Mouse (Mus musculus): ENCODE measurements around the gene Smim14. TPM values are rescaled to one million over a fixed set of nuclear protein-coding genes. Genes with fewer than 3 reads are reported as not detected.
"Not testable (repeated sequence)": the region's sequence is repeated elsewhere in the genome, so short reads cannot be mapped to it uniquely, and the experiment has no call there.

Smim14 gene
- polyA plus RNA-seq, 1 experiment from 2014 or later: 230 TPM

GRCm38 (mm10) chr5:65482996-65483395 is 54.0 kb downstream of the Smim14 start:
- Histone ChIP-seq H3K4me3 (ENCODE audit: low read depth, low read length) (no peak overlapping the region), H3K4me1 (ENCODE audit: control insufficient read depth, insufficient read depth, low read length) (no peaks in the 10 kb centered on the region), H3K36me3 (ENCODE audit: control insufficient read depth, insufficient read depth, low read length) (no peaks in the 10 kb centered on the region), H3K9me3 (ENCODE audit: control insufficient read depth, low read length) (no peaks in the 10 kb centered on the region), H3K9ac (replicated peaks; ENCODE audit: low read depth, low read length) (no peak overlapping the region), H3K4me2 (ENCODE audit: low read depth, low read length) (no peak overlapping the region), H3K27me3 (ENCODE audit: control insufficient read depth, insufficient read depth, low read length) (no peaks in the 10 kb centered on the region), H3K27ac (ENCODE audit: low read depth, low read length) (no peak overlapping the region)
- WGBS: 91% methylated on average over 4 of the region's 4 CpGs
- no peak for ATAC-seq (ENCODE audit: low read depth)

DNA sequence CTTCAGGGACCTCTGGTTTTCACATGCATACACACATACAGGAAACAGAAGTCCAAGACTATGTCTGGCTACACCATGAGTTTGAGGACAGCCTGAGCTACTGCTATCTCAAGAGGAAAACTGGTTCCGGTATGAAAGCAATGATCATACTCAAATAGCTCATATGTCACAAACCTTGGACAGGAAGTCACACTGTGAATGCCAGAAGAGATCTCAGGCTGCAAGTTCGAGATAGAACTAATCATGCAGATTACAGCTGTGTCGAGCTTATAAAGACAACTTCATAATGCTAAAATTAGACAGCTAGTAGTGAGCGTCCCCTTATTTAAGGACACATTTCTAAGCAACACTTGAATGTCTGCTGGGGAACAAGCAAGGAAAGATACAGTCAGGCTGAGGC is 56.5 kb downstream of the Smim14 start:
- Histone ChIP-seq H3K9ac (replicated peaks; ENCODE audit: low read depth, low read length) (no peak overlapping the region), H3K4me2 (ENCODE audit: low read depth, low read length) (no peak overlapping the region), H3K4me3 (ENCODE audit: low read depth, low read length) (no peak overlapping the region), H3K36me3 (ENCODE audit: control insufficient read depth, insufficient read depth, low read length) (no peaks in the 10 kb centered on the region), H3K9me3 (ENCODE audit: control insufficient read depth, low read length) (no peaks in the 10 kb centered on the region), H3K27ac (ENCODE audit: low read depth, low read length) (no peak overlapping the region), H3K27me3 (ENCODE audit: control insufficient read depth, insufficient read depth, low read length) (no peaks in the 10 kb centered on the region), H3K4me1 (ENCODE audit: control insufficient read depth, insufficient read depth, low read length) (no peaks in the 10 kb centered on the region)
- ATAC-seq (ENCODE audit: low read depth): no peak
- WGBS: 87% methylated on average over 4 of the region's 4 CpGs

DNA sequence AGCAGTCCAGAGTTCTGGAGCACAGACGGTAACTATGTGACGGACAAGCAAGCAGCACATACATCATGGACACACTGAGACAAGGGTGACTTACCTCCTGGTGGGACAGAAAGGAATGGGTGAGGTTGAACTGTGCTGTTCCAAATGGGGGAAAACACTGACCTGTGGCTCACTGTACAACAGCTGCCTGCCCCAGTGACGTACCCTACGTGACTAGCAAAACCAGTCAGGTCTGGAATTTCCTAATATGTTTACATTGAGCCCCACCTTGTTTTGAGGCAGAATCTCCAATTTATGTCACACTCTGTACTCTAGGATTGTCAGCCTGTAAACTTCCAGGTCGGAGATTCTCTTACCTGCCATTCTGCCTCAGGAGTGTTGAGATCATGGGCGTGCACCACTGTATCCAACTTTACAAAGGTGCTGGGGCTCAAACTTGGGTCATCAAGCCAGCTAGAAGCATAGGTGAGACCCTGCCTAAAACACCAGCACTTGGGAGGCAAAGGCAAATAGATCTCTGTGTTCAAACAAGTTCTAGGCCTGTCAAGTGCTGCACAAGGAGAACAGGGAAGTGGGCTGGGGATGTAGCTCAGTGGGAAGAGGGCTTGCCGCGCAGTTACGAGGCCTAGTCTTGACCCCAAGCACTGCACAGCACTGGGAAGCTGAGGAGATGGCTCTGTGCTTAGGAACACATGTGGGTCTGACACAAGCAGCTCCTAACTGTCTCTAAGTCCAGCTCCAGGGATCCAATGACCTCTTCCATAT is 57.1 kb downstream of the Smim14 start:
- ATAC-seq (ENCODE audit: low read depth): no peak
- no peaks in the 10 kb centered on the region for H3K9me3 ChIP-seq (ENCODE audit: control insufficient read depth, low read length)
- no peak overlapping the region for H3K4me2 ChIP-seq (ENCODE audit: low read depth, low read length)
- H3K36me3 ChIP-seq (ENCODE audit: control insufficient read depth, insufficient read depth, low read length): no peaks in the 10 kb centered on the region
- H3K27ac ChIP-seq (ENCODE audit: low read depth, low read length): no peak overlapping the region
- H3K4me3 ChIP-seq (ENCODE audit: low read depth, low read length): no peak overlapping the region
- H3K9ac ChIP-seq (replicated peaks; ENCODE audit: low read depth, low read length): no peak overlapping the region
- WGBS: 91% methylated on average over 9 of the region's 9 CpGs
- no peaks in the 10 kb centered on the region for H3K27me3 ChIP-seq (ENCODE audit: control insufficient read depth, insufficient read depth, low read length)
- H3K4me1 ChIP-seq (ENCODE audit: control insufficient read depth, insufficient read depth, low read length): no peaks in the 10 kb centered on the region

DNA sequence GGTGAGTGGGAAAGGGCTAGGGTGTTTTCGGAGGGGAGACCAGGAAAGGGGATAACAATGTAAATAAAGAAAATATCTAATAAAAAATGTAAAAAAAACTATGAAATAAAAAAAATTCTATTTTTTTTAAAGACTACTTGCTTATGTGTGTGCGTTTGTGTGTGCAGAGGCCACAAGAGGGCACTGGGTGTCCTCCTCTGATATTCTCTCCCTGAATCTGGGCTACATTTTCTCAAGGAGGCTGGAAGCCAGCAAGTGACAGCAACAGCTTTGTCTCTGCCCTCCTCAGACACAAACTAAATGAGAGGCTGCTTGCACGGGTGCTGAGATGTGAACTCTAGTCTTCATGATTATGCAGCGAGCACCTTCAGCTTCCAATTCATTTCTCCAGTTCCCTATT is 58.8 kb downstream of the Smim14 start:
- 75% methylated on average over 4 of the region's 4 CpGs for WGBS
- no peak overlapping the region for H3K4me2 ChIP-seq (ENCODE audit: low read depth, low read length)
- no peak for ATAC-seq (ENCODE audit: low read depth)
- no peaks in the 10 kb centered on the region for H3K27me3 ChIP-seq (ENCODE audit: control insufficient read depth, insufficient read depth, low read length)
- no peak overlapping the region for H3K9ac ChIP-seq (replicated peaks; ENCODE audit: low read depth, low read length)
- H3K36me3 ChIP-seq (ENCODE audit: control insufficient read depth, insufficient read depth, low read length): no peaks in the 10 kb centered on the region
- no peak overlapping the region for H3K27ac ChIP-seq (ENCODE audit: low read depth, low read length)
- no peak overlapping the region for H3K4me3 ChIP-seq (ENCODE audit: low read depth, low read length)
- H3K4me1 ChIP-seq (ENCODE audit: control insufficient read depth, insufficient read depth, low read length): no peaks in the 10 kb centered on the region
- H3K9me3 ChIP-seq (ENCODE audit: control insufficient read depth, low read length): no peaks in the 10 kb centered on the region

DNA sequence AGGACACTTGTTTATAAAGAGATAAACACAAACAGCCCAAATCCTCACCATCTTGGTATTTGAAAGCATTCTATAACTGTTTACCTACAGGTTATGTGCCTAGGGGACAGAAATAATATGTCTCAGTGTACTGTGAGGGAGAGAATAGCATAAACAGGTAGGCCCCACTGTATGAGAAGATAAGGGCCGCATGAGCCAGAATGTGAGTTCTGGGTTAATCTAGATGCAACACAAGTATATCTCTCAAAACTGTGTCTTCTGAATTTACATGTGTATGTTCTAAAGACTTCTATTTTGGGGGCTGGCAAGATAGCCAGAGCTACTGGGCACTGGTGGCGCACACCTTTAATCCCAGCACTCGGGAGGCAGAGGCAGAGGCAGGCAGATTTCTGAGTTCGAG is 60.2 kb downstream of the Smim14 start:
- not testable (repeated sequence) for H3K9me3 ChIP-seq (ENCODE audit: control insufficient read depth, low read length); H3K4me1 ChIP-seq (ENCODE audit: control insufficient read depth, insufficient read depth, low read length); H3K36me3 ChIP-seq (ENCODE audit: control insufficient read depth, insufficient read depth, low read length); H3K4me3 ChIP-seq (ENCODE audit: low read depth, low read length); ATAC-seq (ENCODE audit: low read depth); H3K27ac ChIP-seq (ENCODE audit: low read depth, low read length); H3K27me3 ChIP-seq (ENCODE audit: control insufficient read depth, insufficient read depth, low read length); H3K9ac ChIP-seq (replicated peaks; ENCODE audit: low read depth, low read length); H3K4me2 ChIP-seq (ENCODE audit: low read depth, low read length)
- WGBS: 97% methylated on average over 4 of the region's 4 CpGs

GRCm38 (mm10) chr5:65475806-65476205 is 61.2 kb downstream of the Smim14 start:
- Histone ChIP-seq H3K27ac (ENCODE audit: low read depth, low read length) (no peak overlapping the region), H3K4me2 (ENCODE audit: low read depth, low read length) (no peak overlapping the region), H3K36me3 (ENCODE audit: control insufficient read depth, insufficient read depth, low read length) (no peaks in the 10 kb centered on the region), H3K27me3 (ENCODE audit: control insufficient read depth, insufficient read depth, low read length) (no peaks in the 10 kb centered on the region), H3K9ac (replicated peaks; ENCODE audit: low read depth, low read length) (no peak overlapping the region), H3K9me3 (ENCODE audit: control insufficient read depth, low read length) (no peaks in the 10 kb centered on the region), H3K4me1 (ENCODE audit: control insufficient read depth, insufficient read depth, low read length) (no peaks in the 10 kb centered on the region), H3K4me3 (ENCODE audit: low read depth, low read length) (no peak overlapping the region)
- ATAC-seq (ENCODE audit: low read depth): no peak
- WGBS: 80% methylated on average over 2 of the region's 2 CpGs

- no peak overlapping the region for H3K27ac ChIP-seq (ENCODE audit: low read depth, low read length)
- H3K4me3 ChIP-seq (ENCODE audit: low read depth, low read length): no peak overlapping the region
- WGBS: 91% methylated on average over 6 of the region's 6 CpGs
- H3K36me3 ChIP-seq (ENCODE audit: control insufficient read depth, insufficient read depth, low read length): peaks cover 25% of the 10 kb centered on the region
- H3K9ac ChIP-seq (replicated peaks; ENCODE audit: low read depth, low read length): no peak overlapping the region
- no peaks in the 10 kb centered on the region for H3K4me1 ChIP-seq (ENCODE audit: control insufficient read depth, insufficient read depth, low read length)
- no peaks in the 10 kb centered on the region for H3K9me3 ChIP-seq (ENCODE audit: control insufficient read depth, low read length)
- no peaks in the 10 kb centered on the region for H3K27me3 ChIP-seq (ENCODE audit: control insufficient read depth, insufficient read depth, low read length)
- no peak for ATAC-seq (ENCODE audit: low read depth)
- no peak overlapping the region for H3K4me2 ChIP-seq (ENCODE audit: low read depth, low read length)
Observed at GRCm38 (mm10) chr5:65469766-65470165, 67.2 kb downstream of the Smim14 start.

- H3K4me1 ChIP-seq (ENCODE audit: control insufficient read depth, insufficient read depth, low read length): no peaks in the 10 kb centered on the region
- peaks cover 25% of the 10 kb centered on the region for H3K36me3 ChIP-seq (ENCODE audit: control insufficient read depth, insufficient read depth, low read length)
- H3K27me3 ChIP-seq (ENCODE audit: control insufficient read depth, insufficient read depth, low read length): no peaks in the 10 kb centered on the region
- H3K9ac ChIP-seq (replicated peaks; ENCODE audit: low read depth, low read length): no peak overlapping the region
- no peak for ATAC-seq (ENCODE audit: low read depth)
- no peak overlapping the region for H3K4me2 ChIP-seq (ENCODE audit: low read depth, low read length)
- H3K4me3 ChIP-seq (ENCODE audit: low read depth, low read length): no peak overlapping the region
- H3K27ac ChIP-seq (ENCODE audit: low read depth, low read length): no peak overlapping the region
- H3K9me3 ChIP-seq (ENCODE audit: control insufficient read depth, low read length): no peaks in the 10 kb centered on the region
- 88% methylated on average over 3 of the region's 3 CpGs for WGBS
Observed at GRCm38 (mm10) chr5:65466911-65467310, 70.1 kb downstream of the Smim14 start.

DNA sequence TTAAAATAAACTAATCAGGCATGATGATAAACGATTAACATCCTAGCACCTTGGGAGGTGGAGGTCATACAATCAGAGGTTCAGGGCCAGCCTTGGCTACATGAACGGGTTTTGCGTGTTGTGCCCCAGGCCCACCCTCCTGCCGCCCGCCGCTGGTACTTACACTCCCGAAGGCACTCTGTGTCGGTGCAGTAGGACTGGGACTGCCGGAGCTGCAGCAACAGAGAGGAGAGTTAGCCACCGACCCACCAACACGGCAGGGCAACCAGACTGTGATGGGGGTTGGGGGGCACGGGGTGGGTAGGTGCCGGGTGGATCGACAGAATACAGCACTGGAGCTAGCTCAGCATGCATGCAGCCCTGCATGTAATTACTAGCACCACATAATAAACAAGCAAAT is 76.6 kb downstream of the Smim14 start:
- Histone ChIP-seq H3K36me3 (ENCODE audit: control insufficient read depth, insufficient read depth, low read length) (peaks cover 4% of the 10 kb centered on the region; the same call in 1 of the 2 replicates), H3K27me3 (ENCODE audit: control insufficient read depth, insufficient read depth, low read length) (no peaks in the 10 kb centered on the region), H3K9me3 (ENCODE audit: control insufficient read depth, low read length) (no peaks in the 10 kb centered on the region), H3K4me1 (ENCODE audit: control insufficient read depth, insufficient read depth, low read length) (no peaks in the 10 kb centered on the region), H3K4me2 (ENCODE audit: low read depth, low read length) (no peak overlapping the region), H3K4me3 (ENCODE audit: low read depth, low read length) (no peak overlapping the region), H3K9ac (replicated peaks; ENCODE audit: low read depth, low read length) (no peak overlapping the region), H3K27ac (ENCODE audit: low read depth, low read length) (no peak overlapping the region)
- 94% methylated on average over 14 of the region's 14 CpGs for WGBS
- ATAC-seq (ENCODE audit: low read depth): no peak

Data from neural tube, embryonic 14.5 days (tissue).